Mouse (Mus musculus) T-cell, adult 2 months (primary cell): ENCODE measurements around the gene Zfr.
A peak's percentile ranks its signal among the peaks of the same experiment; 100 is the strongest.
"Not testable (repeated sequence)": the region's sequence is repeated elsewhere in the genome, so short reads cannot be mapped to it uniquely, and the experiment has no call there.

Experiments used
- DNase-seq: peaks from one replicate; pipeline ENCODE4 v3.0.0; 2022; ENCODE audit warnings: low spot score

Gene Zfr

DNA sequence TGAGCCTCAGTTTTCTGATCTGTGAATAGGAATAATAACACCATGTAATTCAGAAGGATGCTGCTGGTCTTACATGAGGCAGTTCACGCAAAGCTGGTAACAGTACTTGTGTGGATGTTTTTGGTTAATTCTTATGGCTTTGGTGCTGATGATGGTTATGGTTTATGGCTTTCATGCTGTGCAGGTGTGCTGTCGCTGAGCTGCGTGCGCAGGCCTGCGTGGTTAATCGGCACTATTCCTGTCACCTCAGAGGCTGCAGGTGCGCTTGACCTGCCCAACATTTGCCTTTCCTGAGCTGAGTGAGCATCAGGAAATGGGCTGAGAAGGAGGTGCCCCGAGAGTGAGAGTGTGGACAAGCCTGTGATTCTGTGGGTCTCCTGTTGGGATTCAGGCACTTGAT, 98.5 kb downstream of the Zfr start:
- DNase-seq: no peak

DNA sequence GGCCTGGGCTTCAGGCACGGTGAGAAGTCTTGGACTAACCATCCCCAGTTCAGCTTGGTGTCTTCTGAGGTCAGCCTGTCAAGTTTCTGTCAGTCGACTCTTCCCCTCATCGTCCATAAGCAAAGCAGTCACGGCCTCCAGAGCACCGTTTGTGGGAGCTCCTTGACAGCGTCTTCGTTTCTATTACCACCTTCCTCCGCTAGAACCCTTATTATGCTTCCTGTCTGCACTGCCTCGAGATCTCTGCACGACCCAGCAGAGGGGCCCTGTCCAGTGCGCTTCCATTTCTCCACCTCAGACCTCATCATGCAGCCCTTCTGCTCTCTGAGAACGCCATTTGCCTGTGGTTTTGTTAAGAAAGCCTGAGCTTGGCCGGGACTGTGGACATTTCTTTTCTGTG, 99.2 kb downstream of the Zfr start:
- peak; percentile 22 for DNase-seq

DNA sequence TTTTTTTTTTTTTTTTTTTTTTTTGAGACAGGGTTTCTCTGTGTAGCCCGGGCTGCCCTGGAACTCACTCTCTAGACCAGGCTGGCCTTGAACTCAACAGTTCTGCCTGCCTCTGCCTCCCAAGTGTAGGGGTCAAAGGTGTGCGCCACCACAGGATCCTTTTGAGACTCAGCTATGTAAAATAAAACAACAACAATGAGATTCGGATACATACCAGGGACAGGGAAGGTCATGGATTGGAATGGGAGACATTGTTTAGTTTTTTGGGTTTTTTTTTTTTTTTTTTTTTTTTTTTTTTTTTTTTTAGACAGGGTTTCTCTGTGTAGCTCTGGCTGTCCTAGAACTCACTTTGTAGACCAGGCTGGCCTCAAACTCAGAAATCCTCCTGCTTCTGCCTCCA, 99.7 kb downstream of the Zfr start:
- DNase-seq: not testable (repeated sequence)

DNA sequence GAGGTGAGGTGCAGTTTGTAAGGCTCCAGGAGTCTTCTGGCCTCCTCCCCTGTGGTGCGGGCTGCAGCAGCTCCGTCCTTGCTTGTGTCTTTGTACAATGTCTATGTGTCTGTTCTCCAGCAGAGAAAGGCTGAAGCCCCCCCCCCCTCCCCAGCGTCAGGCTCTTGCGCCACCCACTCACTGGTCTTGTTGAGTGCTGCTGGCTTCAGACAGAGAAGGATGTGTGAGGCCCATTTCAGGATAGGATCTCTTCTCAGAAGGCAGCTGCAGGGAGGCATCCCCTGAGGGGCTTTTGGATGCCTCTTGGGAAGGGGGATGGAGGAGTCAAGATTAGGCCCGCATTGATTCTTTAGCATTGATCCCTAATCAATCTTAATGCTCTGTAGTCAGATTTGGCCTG, 100.2 kb downstream of the Zfr start:
- no peak for DNase-seq

DNA sequence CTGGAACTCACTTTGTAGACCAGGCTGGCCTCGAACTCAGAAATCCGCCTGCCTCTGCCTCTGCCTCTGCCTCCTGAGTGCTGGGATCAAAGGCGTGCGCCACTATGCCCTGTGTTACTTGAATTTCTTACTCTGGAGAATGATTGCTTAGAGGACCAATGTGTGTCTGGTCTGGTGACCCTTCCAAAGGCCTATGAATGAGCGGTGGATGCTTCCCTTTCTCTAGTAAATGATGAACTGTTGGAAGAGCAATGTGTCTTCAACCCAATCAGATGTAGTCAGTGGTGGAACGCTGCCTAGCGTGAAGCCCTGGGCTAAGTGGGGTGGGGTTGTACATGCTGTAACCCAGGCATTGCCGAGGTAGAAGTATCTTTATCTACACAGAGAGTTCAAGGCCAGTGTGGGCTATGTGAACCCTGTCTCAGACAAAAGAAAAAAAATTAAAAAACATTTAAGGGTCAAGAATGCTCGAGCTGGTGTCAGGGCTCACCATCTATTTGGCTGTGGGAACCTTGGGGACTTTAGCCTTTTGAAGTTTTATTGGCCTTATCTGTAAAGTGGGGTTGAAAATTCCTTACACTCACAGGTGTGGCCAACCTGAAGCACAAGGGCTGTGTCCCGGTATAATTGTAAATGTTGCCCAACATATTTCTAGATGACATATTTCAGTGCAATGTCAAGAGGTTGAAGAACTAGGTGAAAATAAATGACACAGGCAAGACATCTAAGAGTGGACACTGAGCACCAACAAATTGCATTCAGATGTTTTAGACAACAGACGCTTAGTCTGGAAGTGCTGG, 101.2 kb downstream of the Zfr start:
- no peak for DNase-seq

DNA sequence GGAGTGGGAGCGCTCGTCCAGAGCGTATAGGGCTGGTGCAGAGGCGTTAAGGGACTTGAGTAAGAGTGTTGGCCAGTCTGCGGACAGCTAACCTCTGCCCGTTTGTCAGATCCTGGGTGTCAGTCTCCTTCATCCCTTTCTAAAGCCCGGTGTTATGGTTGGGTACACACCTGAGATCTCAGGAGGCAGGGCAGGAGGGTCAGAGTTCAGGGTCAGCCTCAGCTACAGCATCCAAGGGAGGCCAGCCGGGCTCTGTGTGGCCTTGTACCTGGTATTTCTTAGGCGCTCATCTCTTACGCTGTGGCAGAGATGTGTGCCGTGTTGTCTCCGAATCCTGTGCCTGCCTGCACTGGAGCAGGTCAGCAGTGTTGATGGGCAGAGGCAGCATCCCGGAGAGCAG, 103.5 kb downstream of the Zfr start:
- no peak for DNase-seq

DNA sequence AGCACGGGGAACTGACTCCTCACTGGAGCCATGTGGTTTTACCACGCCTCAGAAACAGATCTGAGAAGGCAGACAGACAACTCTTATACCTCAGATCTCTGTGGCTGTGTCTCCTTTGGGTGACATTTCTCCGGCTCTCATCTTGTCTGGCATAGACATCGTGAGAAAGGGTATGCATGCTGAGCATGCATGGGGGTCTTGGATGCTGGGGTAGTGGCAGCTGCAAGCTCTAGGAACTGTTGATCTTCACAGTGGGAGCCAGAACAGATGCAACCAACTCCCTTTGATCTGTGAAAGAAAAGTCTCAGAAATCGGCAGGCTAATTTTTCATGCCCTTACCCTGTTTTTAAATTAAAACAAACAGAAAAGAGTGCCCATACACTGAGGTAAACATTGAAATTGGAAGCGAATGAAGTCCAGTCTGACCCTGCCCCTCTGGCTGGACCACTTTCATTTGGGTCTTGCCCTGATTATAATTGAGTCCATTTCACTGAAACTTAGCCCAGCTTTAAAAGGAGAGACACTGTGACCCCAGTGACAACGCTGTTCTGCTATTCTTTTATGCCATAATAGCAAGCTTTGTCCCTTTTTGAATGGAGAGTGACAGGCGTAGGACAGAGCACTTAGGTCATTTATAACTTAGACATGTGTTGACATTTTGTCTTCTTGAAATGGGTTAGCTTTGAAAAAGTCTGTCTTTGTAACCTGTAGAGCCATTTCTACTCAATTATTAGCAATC, 105.1 kb downstream of the Zfr start:
- DNase-seq: no peak

DNA sequence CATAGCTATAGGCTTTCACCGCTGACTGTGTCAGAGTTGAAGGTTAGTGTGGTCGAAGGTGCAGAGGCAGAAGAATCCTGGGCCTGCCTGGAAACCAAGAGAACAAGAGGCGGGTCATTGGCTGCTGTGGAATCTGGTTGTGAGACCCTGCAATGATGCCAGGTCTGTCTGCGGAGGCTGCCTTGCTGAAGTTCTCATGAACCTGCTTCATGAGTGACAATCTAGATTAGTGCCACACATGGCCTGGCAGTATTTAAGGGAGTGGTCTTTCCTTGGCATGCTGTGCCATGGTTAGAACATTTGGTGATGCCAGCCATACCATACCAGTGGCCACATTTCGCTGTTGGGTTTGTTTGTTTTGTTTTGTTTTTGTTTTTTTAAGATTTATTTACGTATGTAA, 105.8 kb downstream of the Zfr start:
- no peak for DNase-seq

DNA sequence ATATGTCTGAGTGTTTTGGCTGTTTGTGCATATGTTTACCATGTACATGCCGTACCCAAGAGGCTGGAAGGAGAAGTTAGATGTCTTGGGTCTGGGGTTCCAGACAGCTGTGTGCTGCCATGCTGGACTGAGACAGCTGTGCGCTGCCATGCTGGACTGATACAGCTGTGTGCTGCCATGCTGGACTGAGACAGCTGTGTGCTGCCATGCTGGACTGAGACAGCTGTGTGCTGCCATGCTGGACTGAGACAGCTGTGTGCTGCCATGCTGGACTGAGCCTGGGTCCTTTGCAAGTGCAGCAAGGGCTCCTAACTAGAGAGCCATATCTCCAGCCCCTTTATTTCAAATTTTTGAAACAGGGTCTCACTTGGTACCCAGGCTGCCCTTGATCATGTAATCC, 106.6 kb downstream of the Zfr start:
- DNase-seq: no peak

DNA sequence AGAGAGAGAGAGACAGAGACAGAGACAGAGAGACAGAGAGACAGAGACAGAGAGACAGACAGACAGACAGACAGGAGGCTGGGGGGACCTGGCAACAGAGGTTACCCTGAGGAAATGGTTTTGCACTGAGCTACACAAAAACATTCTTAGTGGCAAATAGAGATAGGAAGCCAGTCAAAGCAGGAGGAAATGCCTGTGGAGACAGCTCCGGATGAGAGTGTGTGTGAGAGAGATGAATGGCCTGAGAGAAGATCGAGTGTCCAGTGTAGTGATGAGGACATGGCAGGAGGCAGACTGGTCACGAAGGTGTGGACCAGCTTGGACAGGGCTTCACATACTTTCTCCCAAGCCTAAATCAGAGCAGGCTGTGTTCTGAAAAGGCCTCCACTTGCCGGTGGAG, 107.4 kb downstream of the Zfr start:
- DNase-seq: no peak

DNA sequence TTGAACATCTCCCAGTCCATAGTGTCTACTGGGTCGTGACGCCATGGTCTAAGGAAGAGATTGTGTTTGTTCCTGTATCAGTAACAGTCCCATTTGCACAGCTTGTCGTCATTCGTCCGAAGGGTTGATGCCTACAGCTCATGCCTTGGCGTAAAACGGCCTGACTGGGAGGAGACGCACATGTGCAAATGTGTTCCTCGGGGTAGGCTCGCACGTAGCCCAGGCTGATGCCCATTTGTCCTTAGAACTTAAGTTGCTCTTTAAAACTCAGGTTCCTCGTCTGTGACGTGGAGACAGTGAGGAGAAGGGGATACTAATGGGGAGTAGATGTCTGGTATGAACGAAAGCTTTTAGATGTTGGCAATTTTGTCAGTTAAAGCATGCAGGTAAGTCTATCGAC, 109.3 kb downstream of the Zfr start:
- DNase-seq: no peak

DNA sequence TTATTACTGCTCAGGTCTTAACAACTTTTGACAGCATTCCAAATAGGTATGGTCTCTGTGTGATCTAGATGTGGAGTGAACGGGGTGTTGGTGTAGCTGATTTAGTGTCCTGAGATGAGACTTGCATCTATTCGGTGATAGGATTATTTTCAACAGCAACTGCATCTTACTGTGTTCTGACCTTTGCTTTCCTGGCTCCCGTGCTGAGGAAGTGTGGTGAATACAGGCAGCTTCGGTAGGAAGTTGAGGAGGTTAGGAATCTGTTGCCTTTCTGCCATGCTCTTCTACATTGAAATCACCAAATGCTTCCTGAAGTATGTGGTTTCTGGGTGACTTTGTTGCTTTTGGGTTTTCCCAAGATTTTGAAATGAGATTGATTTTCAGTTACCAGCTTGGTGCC, 109.7 kb downstream of the Zfr start:
- no peak for DNase-seq

DNA sequence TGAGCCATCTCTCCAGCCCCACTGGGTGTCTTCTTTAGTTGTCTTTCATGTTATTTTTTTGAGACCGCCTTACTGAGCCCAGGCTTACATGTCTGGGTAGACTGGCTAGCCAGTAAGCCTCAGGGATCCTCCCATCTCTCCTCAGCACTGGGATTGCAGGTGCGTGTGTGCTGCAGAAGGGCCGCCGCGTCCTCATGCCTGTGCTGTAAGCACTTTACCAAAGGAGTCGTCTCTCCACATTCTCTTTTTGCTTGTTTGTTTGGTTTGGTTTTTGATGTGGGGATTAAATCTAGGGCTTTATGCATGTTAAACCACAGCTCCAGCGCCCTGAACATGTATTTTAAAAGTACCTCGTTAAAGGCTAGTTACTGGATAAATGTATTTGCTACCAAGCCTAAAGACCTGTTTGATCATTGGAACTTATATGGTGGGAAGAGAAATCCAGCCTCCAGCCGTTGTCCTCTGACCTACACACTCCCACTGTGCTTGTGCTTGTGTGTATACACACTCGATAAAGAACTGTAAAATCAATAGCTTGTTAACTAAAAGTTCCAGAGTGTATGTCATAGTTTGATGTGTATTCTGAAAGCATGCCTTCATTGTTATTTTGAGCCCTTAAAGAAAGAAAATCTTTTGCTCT, 112.1 kb downstream of the Zfr start:
- DNase-seq: peak; percentile 64

DNA sequence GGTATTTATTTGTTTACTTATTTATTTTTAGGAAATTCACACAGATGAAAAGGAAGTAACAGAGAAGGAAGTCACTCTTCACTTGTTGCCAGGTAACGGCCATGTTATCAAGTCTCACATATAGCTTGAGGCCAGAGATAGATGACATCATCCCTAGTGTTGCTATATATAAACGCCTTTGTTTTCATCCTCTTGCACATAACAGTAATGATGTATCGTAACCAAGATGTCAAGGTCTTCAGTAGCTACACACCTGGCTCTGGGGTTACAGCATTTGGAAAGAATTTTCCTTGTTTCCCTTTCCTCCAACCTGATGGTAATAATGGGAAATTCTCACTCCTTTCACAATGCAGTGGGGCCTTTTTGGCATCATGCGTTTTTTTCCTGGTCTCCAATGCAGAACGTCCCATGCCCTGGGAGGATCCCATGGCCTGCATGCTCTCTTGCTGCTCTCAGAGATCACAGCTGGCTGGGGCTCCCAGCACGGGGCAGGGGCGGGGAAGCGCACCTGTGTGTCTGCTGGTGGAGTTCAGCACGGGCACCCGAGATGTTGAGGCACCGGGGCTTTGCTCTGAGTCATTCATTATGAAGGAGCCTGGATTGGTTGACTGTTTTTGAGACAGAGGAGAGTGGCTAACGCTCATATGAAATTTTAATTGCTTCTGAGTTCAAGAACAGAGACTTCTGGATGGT, 112.8 kb downstream of the Zfr start:
- DNase-seq: peak; percentile 69

DNA sequence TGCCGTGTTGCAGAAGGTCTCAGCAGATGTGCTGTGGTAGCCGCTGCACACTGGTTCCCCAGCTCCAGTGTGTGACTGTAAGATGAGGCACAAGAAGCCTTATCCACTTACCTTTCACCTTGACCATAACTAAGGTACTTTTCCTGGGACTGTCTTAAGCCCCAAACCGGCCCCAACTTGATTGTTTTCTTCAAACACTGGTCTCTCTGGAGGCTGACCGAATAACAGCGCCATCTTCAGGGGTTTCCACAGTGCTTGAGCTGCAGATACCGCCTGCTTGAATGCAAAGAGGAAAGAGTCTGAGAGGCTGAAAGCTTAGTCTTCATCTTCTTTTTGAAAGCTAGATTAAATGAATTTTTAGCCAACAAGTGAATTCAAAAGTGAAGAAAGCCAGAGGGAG, 113.8 kb downstream of the Zfr start:
- no peak for DNase-seq

DNA sequence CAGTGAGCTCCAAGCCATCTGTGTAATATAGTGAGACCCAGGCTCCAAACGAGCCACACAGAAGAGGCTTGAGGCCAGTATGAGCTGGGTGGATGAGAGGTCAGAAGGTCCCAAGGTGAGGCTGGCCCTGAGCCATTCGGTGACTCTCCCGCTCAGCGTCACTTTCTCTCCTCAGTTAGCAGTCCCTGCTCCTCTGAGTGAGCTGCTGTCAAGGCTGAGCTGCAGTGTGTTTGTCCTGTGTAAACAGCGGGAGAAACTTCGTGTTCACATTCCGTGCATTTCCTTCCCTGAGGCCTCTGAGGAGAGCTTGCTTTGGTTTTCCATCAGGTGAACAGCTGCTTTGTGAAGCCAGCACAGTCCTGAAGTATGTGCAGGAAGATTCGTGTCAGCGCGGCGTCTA, 114.8 kb downstream of the Zfr start:
- DNase-seq: no peak

DNA sequence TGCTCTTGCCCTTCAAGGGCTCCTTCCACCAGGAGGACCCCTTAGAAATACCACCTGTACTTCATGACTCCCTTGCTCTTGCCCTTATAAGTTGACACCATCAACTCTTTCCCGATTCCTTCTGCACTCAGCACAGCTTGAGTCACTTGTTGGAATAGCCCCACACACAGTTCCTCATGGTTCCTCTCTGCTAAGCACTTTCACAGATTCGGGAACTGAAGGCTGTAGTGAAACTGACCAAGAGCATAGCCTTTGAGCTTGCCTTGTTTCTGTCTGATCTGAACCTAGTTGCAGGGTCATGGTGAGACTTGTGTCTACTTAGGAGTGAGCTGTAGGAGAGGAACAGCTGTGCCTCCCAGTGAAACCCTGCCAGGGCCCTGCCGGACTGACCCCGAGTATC, 115.4 kb downstream of the Zfr start:
- no peak for DNase-seq
